Mouse (Mus musculus) erythroblast, embryonic 14.5 days (primary cell): ENCODE measurements around the gene Scamp4.

Source experiments
- GATA1 ChIP-seq: IDR thresholded peaks from 2 replicates; pipeline ENCODE4 v1.6.1; 2012; ENCODE audit warnings: low read length, inconsistent platforms, mixed read lengths
- TAL1 ChIP-seq: IDR thresholded peaks from 3 replicates; pipeline ENCODE4 v1.6.1; 2012; ENCODE audit warnings: low read length, inconsistent platforms, mixed read lengths

- no peak for TF ChIP-seq GATA1
- no peak for TF ChIP-seq TAL1
Observed at GRCm38 (mm10) chr10:80587305-80587657, 15.4 kb upstream of the Scamp4 start.
